Mouse (Mus musculus) NIH3T3 (cell line): ENCODE data around the gene Gm17428.

Experiments
- DNase-seq: peaks from one replicate; pipeline ENCODE4 v3.0.0-alpha.2; 2012; ENCODE audit warnings: low read depth

Gene Gm17428

DNA sequence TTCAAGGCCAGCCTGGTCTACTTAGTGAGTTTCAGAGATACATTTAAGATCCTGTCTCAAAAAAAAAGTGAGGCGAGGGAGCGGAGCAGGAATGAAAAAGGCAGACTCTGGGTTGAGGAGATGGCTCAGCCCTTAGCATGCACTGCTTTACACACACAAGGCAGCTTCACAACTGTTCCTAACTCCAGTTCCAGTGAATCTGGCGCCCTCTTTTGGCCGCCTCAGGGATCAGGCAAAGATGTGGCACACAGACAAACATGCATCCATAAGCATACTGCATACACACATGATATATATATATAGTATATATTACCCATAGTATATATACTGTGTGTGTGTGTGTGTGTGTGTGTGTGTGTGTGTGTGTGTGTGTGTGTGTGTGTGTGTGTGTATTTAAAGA is 34.4 kb downstream of the Gm17428 start:
- DNase-seq, result peak; percentile 29

DNA sequence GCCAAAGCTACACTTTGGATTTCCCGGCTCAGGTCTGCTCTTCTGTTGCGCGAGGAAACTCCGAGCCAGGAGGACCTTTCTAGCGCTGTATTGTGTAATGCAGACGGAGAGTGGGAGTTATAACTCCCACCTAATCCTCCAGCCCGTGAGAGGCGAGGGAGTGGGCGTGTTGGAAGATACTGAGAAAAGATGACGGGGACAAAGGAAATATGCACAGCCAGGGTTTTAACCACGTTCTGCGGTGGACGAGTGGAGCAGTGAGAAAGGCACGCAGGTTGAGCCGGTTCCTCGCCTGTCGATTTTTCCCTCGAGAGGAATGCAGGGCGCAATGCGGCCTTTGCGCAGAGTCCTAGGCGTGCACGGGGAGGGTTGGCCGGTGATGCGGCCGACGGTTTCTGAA is 37.9 kb downstream of the Gm17428 start:
- no peak for DNase-seq

DNA sequence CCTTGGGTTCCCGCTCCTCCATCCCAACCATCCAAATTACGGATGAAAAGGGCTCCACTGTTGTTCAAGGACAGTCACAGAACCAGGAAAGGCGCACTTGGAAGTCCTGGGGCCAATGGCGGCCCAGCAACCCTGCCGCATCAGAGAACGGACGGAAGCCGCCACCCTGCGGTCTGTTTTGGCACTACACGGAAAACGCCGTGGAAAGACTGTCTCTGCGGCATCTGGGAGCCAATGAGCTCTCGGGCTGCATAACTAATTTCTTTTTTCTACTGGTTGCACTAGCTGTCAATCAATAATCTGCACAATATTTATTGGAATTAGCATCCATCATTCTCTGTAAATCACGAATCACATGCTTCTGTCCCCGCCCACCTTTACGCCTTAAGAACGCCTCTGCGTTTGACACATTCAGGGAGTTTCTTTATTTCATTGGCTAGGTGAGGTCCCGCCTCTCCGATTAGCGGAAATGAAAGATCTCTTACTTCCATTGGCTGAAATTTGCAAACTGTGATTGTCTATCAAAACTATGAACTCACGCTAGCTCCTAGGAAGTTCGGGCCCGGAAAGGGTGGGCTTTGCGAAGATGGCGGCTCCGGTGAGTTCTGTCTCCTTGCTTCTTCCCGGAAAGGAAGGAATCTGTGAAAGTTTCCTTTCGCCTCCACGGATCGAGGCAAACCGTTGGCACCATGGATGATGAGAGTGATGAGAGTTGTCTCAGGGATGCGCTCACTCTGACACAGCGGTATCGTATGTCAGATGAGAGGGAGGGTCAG is 38.4 kb downstream of the Gm17428 start, which contains the start of gene Ngdn:
Gene Ngdn (plus strand): TSS at position 464 of the 776 bp plus-strand sequence.
- peak; percentile 98 for DNase-seq

DNA sequence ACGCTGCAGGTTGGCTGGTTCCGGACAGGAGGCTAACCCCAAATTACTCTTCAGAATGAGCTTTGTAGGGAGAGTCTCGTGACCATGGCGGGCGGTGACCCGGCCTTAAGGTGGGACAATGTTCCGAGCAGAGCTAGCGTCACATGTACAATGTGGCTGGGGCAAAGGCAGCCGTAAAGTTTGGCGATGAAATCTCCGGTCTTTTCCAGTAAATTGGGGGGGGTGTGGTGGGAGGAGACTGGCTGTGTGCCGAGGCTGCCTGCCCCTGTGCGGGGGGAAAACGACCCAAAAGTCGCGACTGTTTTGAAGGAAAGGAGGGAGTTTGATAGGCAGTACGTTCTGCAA is 39.0 kb downstream of the Gm17428 start:
- DNase-seq, result peak; percentile 44

DNA sequence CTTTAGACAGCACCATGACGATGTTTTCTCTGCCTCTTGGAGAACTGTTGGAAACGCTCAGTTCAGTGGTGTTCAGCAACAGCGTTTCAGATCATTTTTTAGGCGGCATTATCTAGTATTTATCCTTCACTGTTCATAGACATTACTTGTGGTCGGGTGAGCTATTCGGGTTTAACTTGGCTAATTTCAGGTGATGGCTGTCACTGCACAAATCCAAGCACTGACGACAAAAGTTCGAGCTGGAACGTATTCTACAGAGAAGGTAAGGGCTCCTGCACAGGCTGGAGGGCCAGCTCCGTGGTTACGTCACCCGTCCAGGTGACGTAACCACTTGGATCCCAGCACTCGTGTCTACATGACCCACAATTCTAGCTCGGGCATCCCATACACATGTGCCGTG is 40.1 kb downstream of the Gm17428 start:
- no peak for DNase-seq

DNA sequence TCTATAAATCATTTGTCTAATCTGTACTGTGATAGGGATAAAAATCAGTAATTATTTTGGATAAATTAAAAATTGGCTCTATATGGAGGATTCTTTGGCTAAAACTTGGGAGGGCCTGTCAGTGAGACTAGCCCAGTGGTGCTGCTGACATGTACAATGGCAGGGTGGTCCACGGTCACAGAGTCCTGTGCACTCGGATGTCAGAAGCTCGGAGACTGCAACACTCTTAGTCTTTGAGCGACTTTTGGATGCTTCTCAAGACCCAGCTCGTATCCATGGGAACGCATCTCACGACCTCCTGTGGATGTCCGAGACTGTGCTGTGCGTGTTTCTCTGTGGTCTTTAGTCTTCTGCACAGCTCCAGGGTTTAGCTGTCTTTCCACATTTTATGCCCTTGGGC is 43.7 kb downstream of the Gm17428 start:
- DNase-seq, result no peak

DNA sequence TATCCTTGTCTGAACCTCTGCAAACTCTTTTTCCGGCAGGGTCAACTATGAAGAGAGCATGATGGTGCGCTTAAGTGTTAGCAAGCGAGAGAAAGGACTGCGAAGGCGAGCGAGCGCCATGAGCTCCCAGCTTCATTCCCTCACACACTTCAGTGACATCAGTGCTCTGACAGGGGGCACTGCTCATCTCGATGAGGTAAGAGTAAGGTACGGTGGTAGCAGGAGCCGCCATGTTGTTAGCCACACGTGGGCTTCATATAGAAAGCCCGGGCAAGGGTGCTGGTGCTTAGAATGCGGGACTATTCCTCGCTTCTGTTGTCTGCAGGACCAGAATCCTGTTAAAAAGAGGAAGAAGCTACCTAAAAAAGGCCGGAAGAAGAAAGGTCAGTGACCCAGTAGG is 46.3 kb downstream of the Gm17428 start:
- DNase-seq, result no peak

DNA sequence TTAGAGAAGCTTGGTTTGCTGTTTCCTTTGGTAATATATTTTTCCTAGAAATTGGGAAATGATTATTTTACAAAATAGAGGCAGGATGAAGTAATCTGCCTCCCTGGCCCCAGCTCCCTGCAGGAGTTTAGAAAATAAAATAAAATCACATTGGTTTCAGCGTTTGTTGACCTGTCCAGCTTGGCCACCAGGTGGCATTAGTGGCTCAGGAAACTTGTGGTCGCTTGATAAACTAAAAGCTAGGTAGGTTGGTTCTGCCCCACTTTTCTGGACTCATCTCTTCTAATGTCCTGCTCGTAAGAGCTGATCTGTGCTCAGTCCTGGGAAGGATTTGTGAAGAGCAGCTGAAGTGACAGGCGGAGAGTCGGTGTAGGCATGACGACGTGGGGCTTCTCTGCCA is 47.5 kb downstream of the Gm17428 start:
- DNase-seq, result peak; percentile 76

DNA sequence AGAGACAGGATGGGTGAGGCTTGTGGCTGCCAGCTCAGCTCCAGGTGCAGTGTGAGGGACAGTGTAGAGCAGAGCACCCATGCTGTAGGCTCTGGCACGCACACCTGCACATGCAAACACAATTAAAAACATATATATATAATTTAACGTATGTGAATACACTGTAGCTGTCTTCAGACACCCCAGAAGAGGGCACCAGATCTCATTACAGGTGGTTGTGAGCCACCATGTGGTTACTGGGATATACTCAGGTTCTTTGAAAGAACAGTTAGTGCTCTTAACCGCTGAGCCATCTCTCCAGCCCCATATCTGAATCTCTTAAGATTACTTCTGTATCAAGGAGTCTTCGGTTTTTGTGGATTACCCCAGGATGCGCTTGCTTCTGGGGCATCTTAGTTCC is 48.8 kb downstream of the Gm17428 start:
- no peak for DNase-seq
